Mouse (Mus musculus): Measurements from ENCODE around the gene Gdf15.
"Not testable (repeated sequence)": the region's sequence is repeated elsewhere in the genome, so short reads cannot be mapped to it uniquely, and the experiment has no call there.

Gene Gdf15

GRCm38 (mm10) chr8:70587955-70588354 lies 44.3 kb downstream of the Gdf15 start:
- DNase-seq (ENCODE audit: inconsistent ontology term), result not testable (repeated sequence)

GRCm38 (mm10) chr8:70585258-70585652 lies 47.0 kb downstream of the Gdf15 start:
- peak; percentile 63 for DNase-seq (ENCODE audit: inconsistent ontology term)

- no peak for DNase-seq (ENCODE audit: inconsistent ontology term)
These were observed 47.5 kb downstream of the Gdf15 start for GRCm38 (mm10) chr8:70584606-70585257.

- no peak for DNase-seq (ENCODE audit: inconsistent ontology term)
These were observed 48.5 kb downstream of the Gdf15 start for GRCm38 (mm10) chr8:70583476-70584387.

All from Muller cell, postnatal 12 days (primary cell).